Mouse (Mus musculus) layer of hippocampus, adult 18-20 months (tissue): Measurements from ENCODE around the gene Tango6. TPM values are rescaled to one million over a fixed set of nuclear protein-coding genes. Genes with fewer than 3 reads are reported as not detected.

ENCODE experiments used
- DNase-seq, 2 experiments: peaks; one replicate each; pipeline ENCODE4 v3.0.0; 2022; ENCODE audit warnings: low spot score in 2 of 2
- long read RNA-seq: library from polyadenylated mRNA; stranded (forward); transcript quantifications from one replicate; pipeline ENCODE4 v2.0.0, GENCODE M21; 2021
- total RNA-seq, 2 experiments: library from RNA; stranded (reverse); gene quantifications; 2 replicates each; pipeline ENCODE4 v1.2.3; 2021

Tango6 gene
- 1 to 10 TPM; 6.6 to 6.7 TPM for total RNA-seq
- long read RNA-seq, full-length matches to known transcripts = 4 of 8 reads
- long read RNA-seq, partial matches to known transcripts = 2 of 8 reads
- long read RNA-seq, other reads (novel, unspliced or antisense) = 2 of 8 reads

DNA sequence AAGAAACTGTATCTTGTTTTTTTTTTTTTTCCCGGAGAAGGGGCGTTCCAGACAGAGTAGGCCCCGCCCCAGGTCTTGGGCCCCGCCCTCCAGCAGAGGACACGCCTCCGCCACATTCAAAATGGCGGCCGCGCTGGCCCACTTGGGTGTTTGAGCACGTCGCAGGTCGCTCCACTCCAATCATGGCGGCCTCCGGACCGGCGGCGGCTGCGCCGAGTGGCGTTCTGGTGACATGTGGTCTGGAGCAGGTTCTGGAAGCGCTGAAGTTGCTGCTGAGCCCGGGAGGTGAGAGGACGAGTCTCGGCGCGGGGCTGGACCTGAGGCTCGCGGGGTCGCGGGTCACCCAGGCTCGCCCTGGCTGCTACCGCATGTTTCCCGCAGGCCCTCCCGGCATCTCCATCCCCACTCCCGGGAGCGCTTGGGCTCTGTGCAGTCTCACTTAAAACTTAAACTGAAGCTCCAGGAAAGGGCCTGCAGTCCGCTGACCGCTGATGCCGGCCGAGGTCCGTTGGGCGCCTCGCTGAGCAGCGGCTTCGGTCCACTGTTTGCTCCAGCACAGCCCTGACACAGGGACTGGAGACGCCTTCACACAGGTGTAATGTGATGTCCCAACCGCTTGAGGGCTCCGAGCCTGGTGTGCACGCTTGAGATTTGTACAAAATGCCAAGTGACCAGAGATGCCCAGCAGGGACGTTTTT lies at the start of gene Tango6:
Gene Tango6, plus strand, starts transcription at position 98 of the 698 bp plus-strand sequence.
- peak; percentile 86 to 91 for DNase-seq

DNA sequence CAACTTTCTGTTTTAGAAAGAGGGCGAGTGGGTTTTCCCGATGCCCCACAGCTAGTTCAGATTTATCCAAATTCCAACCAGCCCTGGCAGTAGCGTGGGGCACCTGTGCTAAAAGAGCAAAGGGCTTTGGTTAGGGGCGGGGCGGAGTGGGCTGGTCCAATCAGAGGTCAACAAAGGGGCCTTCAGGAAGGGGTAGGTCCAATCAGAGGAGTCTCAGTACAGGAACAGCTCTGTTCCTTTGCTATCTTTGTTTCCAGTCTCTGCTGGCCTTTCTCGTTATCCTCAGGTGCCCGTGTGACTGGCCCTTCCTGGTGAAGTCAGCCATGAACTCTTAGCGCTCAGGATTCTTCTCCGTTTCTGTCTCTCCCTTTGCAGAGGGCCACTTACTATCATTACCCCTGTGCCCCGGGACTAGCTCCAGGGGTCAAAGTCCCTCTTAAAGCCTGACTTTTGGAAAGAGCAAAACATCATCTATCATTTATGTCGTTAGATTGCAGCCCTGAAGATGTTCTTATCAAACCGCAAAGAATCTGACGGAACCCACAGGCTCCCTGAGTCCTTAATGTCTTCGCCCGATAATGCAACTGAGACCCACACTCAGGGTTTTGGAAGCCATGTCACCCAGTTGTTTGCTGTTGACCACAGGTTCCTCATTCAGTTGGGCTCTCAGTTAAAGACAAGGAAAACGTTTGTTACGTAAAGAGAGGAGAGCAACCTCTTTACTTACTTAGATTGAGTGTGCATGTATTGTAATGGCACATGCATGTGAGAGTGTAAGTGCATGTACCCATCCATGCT lies 49.3 kb upstream of the Tango6 start:
- DNase-seq = no peak

DNA sequence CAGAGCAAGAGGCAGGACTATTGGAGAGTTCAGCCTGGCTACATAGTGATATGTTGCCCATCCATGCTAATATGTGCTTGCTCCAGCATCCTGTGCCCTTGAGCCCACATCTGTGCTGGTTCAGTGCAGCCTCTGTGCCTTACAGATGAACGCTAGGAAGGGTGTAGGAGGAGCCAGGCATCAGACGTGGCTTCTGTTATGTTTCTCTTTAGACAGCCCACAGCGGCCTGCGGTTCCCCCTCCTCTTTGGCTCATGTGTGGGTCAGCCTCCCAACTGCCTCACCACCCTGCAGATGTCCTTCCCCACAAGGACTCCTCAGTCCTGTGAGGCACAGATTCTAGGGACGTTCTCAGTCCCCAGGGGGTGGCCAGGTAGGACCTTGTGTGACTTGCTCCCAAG lies 47.6 kb upstream of the Tango6 start:
- DNase-seq = no peak

DNA sequence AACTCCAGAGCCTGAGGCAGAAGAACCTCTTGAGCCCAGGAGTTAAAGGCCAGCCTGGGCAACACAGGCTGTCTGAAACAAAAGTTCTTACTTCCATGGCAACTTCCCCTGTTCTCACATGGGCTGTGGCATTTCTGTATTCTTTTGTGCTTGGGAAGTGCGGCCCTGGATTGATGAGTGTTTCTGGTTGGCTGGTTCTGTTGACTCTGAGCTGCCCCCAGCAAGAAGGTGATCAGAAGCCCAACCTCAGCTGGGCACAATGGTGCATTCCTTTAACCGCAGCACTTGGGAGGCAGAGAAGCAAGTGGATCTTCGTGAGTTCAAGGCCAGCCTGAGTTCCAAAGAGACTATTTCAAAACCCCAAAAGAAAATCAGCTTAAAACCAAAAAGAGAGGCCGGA lies 45.4 kb upstream of the Tango6 start:
- no peak for DNase-seq

DNA sequence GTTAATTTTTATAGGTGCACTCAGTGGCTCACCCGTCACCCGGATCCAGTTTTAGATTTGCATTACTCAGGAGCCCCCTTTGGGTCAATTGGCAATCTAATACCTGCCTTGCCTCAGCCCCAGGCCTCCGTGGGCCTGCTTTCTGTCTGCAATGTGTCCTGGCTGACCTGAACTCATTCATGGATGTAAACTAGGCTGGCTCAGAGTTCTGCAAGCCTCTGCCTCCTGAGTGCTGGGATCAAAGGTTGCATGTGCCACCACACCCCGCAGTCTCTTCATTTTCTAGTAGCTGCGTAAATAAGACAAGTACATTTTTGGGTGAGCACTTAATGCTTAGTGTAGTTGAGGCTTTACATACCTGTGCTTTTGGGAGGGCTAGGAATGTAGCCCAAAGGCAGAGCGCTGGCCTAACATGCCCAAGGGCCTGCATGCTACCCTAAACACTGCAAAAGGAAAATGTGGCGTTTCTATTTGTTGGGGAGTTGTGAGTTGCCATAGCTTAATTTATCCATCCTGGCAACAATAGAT lies 44.0 kb upstream of the Tango6 start:
- DNase-seq = no peak

DNA sequence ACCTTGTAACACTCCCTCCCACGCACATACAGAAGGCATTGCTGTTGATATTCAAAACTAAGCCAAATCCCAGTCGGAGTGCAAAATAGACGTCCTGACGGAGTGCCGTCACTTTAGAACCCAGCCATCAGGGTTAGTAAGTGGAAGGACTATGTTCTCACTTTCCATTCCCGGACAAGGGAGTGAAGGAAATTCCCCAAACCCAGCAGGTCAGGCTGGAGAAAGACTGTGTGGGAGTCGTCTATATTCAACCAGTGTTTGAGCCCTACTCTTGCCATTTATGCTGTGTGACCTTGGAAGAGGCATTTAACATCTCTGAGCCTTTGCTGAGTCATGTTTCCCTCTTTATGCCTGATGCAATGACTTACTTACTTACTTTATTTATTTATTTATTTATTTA lies 42.7 kb upstream of the Tango6 start:
- no peak for DNase-seq

DNA sequence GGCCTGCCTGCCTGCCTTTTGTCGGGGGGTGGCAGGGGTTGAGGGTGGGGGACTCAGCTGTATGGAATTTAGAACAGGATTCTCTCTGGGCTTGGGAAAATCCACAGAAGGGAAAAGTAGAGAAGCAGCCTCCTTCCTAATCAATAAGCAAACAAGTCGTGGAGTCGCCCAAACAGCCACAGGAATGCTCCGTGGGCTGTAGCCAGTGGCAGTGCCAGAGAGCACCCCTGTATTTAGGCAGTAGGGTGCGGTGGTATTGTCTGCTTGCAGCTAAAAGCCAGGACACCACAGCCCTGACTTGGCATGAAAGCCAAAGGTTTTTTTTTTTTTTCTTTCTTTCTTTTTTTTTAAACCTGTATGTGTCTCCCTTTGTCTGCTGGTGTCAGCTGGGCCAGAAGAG lies 41.9 kb upstream of the Tango6 start:
- DNase-seq = no peak

DNA sequence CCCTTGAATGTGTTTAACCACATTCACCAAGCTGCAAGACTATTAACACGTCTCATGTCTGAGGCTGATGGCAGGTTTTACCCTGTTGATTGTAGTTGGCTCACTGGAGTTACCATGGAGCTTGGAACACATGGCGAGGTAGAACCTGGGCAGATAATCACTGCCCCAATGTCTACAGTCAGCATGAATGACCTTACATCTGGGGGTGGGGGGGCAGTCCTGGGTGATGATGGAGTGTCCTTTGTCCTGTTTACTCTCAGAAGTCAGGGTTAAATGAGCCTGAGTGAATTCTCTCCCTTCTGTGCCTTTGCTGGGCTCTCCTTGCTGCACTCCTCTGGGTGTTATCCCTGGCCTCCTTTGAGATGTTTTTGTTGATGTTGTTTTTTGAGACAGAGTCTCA lies 40.7 kb upstream of the Tango6 start:
- DNase-seq = no peak

DNA sequence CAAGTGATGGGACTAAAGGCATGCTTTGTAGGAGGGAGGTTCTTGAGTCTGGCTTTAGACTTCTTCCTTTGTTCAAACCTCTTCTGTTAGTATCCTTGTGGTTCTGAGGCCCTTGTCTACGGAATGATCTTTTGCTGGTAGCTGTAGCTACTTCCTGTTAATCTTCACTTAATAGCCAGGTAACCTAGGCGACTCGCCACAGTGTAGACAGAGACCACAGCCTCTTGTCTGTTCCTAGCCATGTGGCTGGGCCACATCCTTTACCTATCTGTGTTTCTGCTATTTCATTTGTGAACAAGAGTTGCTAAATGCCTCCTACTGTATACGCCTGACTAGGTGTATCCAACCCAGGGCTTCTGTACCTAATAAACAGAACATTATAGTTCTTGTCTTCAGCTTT lies 39.8 kb upstream of the Tango6 start:
- no peak for DNase-seq

DNA sequence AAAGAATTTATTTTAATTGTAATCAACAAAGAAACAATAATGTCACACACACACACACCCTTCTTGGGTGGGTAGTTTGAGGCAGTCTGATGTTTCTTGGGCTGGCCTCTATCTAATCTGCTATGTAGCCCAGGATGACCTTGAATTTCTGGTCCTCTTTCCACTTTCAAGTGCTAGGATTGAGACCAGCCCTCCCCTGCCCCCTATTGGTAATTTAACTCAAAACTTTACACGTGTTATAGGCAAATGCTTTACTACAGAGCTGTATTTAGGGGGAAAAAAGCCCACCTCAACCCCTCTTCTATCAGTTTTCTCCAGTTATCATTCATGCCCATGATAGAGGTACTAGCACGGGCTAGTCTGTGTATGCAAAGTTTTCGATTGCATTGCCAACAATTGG lies 37.9 kb upstream of the Tango6 start:
- DNase-seq = no peak

DNA sequence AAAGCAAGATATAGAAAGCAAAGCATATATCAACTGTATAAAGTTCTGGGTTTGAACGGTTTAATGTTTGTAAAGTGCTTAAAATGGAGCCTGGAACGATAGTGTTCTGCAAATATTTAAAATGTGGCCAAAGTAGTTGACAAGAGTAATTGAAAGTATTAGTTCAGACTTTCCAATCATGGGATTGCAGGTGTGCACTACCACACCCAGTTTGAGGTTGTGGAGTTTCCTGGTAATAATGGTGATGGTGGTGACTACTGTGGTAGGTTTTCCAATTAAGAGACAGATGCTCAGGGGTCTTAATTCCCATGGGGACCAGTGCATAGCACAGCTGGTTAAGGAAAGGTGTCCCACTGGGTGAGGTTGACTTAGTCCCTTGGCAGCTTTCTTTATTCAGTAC lies 36.7 kb upstream of the Tango6 start:
- no peak for DNase-seq

DNA sequence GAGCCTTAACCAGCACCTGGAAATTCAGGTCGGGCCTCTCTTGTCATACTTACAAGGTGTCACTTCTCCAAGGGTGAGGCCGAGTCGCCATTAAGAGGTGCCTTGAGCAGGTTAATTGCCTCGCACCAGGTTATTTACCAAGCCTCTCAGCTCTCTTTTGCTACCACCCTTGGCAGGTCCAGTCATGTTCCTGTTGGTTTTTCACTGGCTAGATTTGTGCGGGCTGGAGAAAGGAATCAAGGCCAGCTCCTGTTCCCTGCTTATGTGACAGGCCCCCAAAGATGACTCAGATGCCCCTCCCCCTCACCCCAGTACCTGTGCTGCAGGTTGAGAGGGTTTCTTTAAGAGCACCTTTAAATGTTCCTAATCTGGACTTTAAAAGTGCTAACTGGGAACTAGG lies 36.1 kb upstream of the Tango6 start:
- DNase-seq = no peak

DNA sequence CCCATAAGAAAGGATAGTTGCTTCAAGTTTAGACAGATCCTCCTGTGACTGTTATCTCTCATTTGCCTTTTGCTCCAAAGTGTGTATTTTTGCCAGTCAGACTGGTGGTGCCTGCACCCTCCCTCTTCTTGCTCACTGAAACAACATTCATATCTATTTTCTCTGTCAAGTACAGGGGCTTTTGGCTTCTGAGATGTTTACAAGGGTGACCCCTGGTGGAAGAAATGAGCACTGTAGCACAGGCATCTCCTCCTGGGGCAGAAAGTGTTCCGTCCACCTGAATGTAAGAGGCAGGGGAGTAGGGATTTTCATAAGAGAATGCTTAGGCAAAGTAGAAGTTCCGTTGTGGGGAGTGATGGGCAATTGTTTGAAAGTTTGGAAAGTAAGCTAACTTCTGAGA lies 35.5 kb upstream of the Tango6 start:
- DNase-seq = peak; percentile 70 to 91

DNA sequence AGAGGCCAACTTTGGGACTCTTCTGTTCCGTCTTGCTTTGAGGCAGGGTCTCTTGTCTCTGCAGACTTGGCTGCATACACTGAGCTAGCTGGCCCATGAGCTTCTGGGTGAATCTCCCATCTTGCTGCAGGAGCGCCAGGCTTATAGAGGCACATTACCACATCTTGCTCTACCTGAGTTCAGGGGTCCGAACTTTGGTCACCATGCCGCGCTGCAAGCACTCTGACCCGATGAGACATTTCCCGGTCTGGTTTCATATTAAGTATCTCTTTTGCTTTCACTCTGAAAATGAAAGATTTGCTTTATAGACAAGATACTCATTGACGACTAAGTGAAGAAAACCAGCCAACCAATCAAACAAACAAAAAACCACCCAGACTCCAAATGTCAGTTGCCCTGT lies 34.4 kb upstream of the Tango6 start:
- no peak for DNase-seq

DNA sequence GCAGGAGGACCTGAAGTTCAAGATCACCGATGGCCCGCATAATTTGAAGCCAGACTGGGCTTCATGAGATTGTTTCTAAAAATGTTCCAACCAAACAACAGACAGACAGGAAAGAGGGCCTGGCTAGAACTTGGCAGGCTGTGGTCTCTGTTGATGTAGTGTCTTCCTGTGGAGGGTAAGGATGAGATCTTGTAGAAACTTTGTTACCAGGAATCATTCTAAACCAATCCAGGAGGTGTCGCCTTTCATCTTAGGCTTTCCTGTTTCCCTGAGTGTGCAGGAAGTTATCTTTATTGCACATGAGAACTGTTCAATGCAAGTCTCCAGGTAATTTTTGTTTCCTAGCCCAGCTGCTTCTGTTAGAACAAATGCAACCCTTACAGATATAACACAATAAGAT lies 30.9 kb upstream of the Tango6 start:
- DNase-seq = no peak

DNA sequence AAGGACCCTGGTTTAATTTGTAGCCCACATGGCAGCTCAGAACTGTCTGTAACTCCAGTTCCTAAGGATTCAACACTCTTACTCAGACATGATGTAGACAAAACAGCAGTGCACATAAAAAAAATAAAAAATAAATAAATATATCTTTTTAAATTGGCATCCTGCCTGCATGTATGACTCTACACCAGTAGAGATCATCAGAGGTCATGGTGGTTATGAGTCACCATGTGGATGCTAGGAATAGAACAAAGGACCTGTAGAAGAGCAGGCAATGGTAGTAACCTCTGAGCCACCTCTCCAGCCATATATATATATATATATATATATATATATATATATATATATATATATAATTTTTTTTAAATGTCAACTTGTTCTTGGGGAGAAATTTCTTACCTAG lies 26.8 kb upstream of the Tango6 start:
- DNase-seq = no peak

DNA sequence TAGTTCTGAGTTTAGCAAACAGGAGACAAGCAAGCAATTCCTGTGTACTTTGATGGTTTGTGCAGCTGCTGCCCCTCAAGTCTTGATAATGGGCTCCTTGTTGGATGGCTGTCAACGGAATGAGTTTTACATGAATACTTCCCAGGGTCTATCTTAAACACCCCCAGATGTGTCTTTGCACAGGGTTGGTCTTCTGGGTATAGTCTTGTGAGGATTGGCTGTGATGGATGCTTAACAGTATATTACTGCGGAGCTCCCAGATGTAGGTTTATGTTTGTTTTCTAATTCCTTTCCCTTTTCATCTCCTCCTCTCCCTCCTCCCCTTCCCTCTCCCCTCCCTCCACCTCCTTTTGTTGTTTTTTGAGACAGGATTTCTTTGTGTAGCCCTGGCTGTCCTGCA lies 10.1 kb upstream of the Tango6 start:
- DNase-seq = no peak

DNA sequence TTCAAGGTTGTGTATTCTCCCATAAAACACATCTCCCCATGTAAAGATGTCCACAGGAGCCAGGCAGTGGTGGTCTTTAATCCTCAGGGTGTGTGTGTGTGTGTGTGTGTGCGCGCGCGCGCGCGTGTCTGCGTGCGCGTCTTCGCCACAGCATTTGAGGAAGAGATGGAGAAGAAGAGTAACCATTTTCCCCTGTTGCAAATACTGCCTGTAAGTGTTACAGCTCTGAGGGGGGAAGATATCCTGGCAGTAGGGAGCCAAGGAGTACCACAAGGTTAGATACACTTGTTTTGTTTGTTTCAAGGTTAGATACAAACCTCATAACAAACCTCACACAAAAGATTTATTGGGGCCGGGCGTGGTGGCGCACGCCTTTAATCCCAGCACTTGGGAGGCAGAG lies 8.6 kb upstream of the Tango6 start:
- DNase-seq = no peak

DNA sequence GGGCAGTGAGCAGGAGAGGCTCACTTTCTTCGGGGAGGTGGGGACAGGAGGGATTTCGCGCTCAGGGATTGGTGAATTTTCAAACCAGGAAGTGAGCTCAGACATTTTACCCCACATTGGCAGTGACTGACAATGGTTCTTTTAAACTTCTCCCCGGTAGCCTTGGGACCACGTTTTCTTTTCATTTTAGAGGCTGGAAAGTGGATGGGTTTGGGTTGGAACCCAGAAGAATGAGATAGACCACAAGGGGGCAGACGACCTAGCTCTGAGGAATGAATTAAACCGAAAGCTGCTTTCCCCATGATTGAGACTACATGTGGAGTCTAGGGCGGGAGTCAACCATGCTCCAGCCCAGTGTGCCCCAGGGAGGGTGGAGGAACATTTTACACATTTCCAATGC lies 8.0 kb upstream of the Tango6 start:
- DNase-seq = no peak

DNA sequence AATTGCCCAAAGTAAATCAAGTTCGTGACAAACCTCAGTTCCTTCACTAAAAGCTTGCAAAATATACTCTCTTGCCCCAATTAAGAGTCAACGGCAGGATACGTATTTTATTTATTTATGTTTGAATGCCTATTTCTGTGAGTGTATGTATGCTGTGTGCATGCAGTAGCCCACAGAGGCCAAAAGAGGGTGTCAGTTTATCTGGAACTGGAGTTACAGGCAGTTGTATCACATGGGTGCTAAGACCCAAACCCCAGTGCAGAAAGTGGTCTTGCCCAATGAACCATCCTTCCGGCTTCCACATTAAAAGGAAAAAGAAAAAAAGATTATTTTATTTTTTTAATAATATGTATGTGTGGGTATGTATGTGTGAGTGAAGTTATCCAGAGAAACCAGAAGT lies 1.5 kb downstream of the Tango6 start:
- no peak for DNase-seq

DNA sequence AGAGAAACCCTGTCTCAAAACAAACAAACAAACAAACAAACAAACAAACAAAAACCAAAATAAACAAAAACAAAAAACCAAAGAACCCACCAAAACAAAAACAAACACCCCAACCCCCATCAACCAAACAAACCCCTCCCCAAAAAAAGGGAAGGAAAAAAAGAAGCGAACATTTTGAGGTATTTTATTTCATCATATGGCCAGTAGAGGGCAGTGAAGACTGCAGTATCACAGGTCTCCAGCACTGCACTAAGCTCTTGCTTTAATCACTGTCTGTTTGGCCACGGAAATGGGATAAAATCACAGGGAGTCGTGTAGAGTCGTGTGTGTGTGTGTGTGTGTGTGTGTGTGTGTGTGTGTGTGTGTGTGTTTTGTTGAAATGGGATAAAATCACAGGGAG lies 4.6 kb downstream of the Tango6 start:
- DNase-seq = peak in 1 of 2 experiments; percentile 54

DNA sequence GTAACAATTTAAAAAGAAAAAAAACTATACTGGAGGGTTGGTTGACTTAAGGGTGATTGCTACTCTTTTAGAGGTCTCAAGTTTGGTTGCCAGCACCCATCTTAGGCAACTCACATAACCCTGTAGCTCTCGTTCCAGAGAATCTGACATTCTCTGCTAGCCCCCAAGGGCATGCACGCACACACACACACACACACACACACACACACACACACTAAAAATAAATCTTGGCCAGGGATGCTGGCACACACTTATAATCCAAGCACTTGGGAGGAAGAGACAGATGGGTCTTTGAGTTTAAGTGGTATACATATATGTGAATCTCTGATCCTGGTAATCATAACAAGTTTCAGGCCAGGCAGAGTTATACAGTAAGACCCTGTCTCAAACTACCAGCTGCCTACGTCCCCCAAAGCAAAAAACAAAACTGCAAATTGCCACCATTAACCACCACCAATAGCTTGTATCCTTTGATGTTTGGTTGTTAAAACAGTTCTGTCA lies 14.9 kb downstream of the Tango6 start:
- DNase-seq = no peak
